Mouse (Mus musculus): Measurements from ENCODE around the gene Pkd1.

GRCm38 (mm10) chr17:24573811-24574210 lies 24.2 kb downstream of the Pkd1 start:
- no peak for TF ChIP-seq CTCF (IDR thresholded peaks at IDR 0.05; ENCODE audit: insufficient read depth, low read length)
- no peak for TF ChIP-seq POLR2A (IDR thresholded peaks at IDR 0.05; ENCODE audit: borderline replicate concordance, extremely low read depth, low read depth, low read length)
